9 mouse cellular contexts compared by ENCODE assay signal in the genomic region with DNA sequence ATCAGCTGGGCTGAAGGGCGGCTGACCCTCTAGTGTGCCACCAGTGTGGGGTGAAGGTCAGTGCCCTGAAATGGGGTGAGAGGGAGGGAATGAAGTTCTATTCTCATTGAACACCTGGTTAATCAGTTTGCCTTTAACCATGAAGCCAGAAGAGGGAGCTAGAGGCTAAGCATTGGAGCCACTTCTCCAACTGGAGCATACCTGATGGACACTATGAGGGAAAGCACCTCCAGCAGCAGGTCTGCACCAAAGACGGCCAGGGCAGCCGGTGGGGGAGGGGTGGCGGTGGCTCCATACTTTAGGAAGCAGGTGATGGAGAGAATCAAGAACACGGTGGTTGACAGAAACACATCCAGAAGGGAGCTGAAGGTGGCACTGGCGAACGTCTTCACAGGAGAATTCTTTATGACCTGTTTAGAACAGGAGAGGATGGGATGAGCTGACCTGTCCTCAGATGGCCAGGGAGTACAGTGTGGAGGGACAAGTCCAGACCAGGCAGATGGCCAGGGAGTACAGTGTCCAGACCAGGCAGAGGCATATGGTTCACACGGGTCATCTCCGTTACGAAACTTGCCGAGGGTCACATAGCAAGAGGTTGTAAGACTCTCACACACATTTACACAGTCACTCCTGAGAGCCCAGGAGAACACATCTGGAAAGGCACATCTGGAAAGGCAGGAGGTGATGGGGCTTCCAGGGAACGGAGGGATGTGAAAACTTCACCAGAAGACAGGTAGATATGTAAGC.
DNase-seq lines count a peak whose midpoint lies in the region; ATAC-seq and TF ChIP-seq lines count a peak whose summit lies in the region.
"Had no signal": no experiment of that assay in that cellular context is flagged by ENCODE, and none has a peak within 500 bp of the region (broad histone marks: within the 10 kb centered on the region; RNA-seq: fewer than 3 reads in every experiment).

No protein-coding gene starts in this region.

- H3K4me1 ChIP-seq in thymus, adult 2 months (replicated peaks; ENCODE audit: control insufficient read depth, insufficient read depth, low read length), result no peaks in the 10 kb centered on the region
- no peaks in the 10 kb centered on the region for H3K4me1 ChIP-seq in lung, embryonic 16.5 days (replicated peaks; ENCODE audit: control insufficient read depth, insufficient read depth, low read length)
- H3K4me1 ChIP-seq: limb, embryonic 13.5 days had no signal

- no peaks in the 10 kb centered on the region for H3K9me3 ChIP-seq in lung, embryonic 16.5 days (ENCODE audit: control insufficient read depth, low read length)
- H3K9me3 ChIP-seq: limb, embryonic 13.5 days had no signal

- peak; percentile 50 for DNase-seq in gastrocnemius, adult 2 months
- DNase-seq in gastrocnemius, postnatal 36 days, result no peak
- peak; percentile 23 for DNase-seq in thymus, postnatal 4 days
- DNase-seq in thymus, adult 2 months, result no peak
- DNase-seq in heart, postnatal 10 days, result peak; percentile 47 to 59
- DNase-seq in adrenal gland, postnatal 4 days (ENCODE audit: low spot score in 2 of 2), result no peak
- no peak for DNase-seq in T-cell, adult 2 months (ENCODE audit: low spot score)

- no peak overlapping the region for H3K27ac ChIP-seq in gastrocnemius, adult 2 months
- H3K27ac ChIP-seq in thymus, adult 2 months (ENCODE audit: control insufficient read depth, insufficient read depth, low read length), result no peak overlapping the region
- H3K27ac ChIP-seq in lung, embryonic 16.5 days (ENCODE audit: low read length), result no peak overlapping the region
- H3K27ac ChIP-seq: limb, embryonic 13.5 days had no signal

- no peaks in the 10 kb centered on the region for H3K27me3 ChIP-seq in thymus, adult 2 months (ENCODE audit: control insufficient read depth, insufficient read depth, low read length)
- H3K27me3 ChIP-seq in lung, embryonic 16.5 days (ENCODE audit: control insufficient read depth, insufficient read depth, low read depth, low read length), result no peaks in the 10 kb centered on the region
- H3K27me3 ChIP-seq: limb, embryonic 13.5 days had no signal

- no peak for TF ChIP-seq POLR2A in thymus, adult 2 months (IDR thresholded peaks at IDR 0.05; ENCODE audit: control insufficient read depth, extremely low read depth, insufficient read depth, low read length, poor library complexity)

- peak; percentile 26 for ATAC-seq in lung, embryonic 16.5 days (ENCODE audit: low read depth)

- intact Hi-C loops in gastrocnemius, adult 2 months (cut with DNase I), result loop anchor here (2.0 to 5.0 kb wide), 2 partner anchors 243 to 302 kb away; no protein-coding TSS in a partner anchor
- intact Hi-C loops in gastrocnemius, postnatal 36 days (cut with DNase I), result loop anchor here (2.0 kb wide), 1 partner anchor 244 kb away; no protein-coding TSS in a partner anchor
- intact Hi-C loops in heart, postnatal 10 days (cut with DNase I), result no loop called here

- no peak overlapping the region for H3K9ac ChIP-seq in lung, embryonic 16.5 days (ENCODE audit: low read length)
- H3K9ac ChIP-seq: limb, embryonic 13.5 days had no signal

- H3K4me2 ChIP-seq in lung, embryonic 16.5 days (ENCODE audit: low read depth, low read length), result no peak overlapping the region
- H3K4me2 ChIP-seq: limb, embryonic 13.5 days had no signal

- no peak overlapping the region for H3K4me3 ChIP-seq in gastrocnemius, adult 2 months
- no peak overlapping the region for H3K4me3 ChIP-seq in thymus, adult 2 months (ENCODE audit: control insufficient read depth, insufficient read depth, low read length)
- H3K4me3 ChIP-seq in lung, embryonic 16.5 days (ENCODE audit: low read length), result no peak overlapping the region
- H3K4me3 ChIP-seq: limb, embryonic 13.5 days had no signal

- TF ChIP-seq CTCF in gastrocnemius, adult 2 months (IDR thresholded peaks at IDR 0.05), result peak; percentile 62
- TF ChIP-seq CTCF in thymus, adult 2 months (IDR thresholded peaks at IDR 0.05; ENCODE audit: borderline replicate concordance, control insufficient read depth, extremely low read depth, insufficient read depth, low read length, poor library complexity), result no peak

- WGBS in thymus, adult 2 months, result 85% methylated on average over 12 of the region's 12 CpGs
- WGBS in lung, embryonic 16.5 days, result 59% methylated on average over 12 of the region's 12 CpGs

- no peaks in the 10 kb centered on the region for H3K36me3 ChIP-seq in thymus, adult 2 months (ENCODE audit: control insufficient read depth, insufficient read depth, low read length)
- no peaks in the 10 kb centered on the region for H3K36me3 ChIP-seq in lung, embryonic 16.5 days (ENCODE audit: control insufficient read depth, insufficient read depth, low read length)
- H3K36me3 ChIP-seq: limb, embryonic 13.5 days had no signal

Comparison
In these comparisons a context has a peak if more than half of its experiments do, and no peak if none do; other contexts are left out.
1. DNase-seq: peak in gastrocnemius, adult 2 months (single experiment), thymus, postnatal 4 days (single experiment) and heart, postnatal 10 days (2 of 2); none in gastrocnemius, postnatal 36 days (0 of 2), thymus, adult 2 months (single experiment), adrenal gland, postnatal 4 days (0 of 2) and T-cell, adult 2 months (single experiment).